Mouse (Mus musculus): ENCODE data around the gene Mov10l1.

DNA sequence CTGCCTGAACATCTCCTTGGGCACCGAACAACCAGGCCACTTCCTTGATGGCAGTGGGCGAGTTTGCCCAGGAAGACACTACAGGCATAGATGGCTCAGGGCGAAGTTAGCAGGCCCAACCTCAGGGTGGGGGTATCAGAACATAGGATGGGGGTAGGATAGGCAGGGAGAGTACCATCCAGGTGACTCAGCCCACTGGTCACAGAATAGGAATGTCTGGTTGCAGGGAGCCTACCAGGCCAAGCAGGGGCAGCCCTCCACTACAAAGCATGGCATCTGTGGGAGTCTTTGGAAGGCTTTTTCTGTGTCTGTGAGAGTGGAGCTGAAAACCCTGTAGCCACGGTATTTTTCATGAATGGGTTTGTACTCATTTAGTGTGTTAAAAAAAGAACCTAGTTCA lies 25.2 kb upstream of the Mov10l1 start:
- TF ChIP-seq CTCF (IDR thresholded peaks at IDR 0.05; ENCODE audit: borderline replicate concordance, insufficient read depth, low read depth, low read length) (no peak), POLR2A (IDR thresholded peaks at IDR 0.05; ENCODE audit: borderline replicate concordance, insufficient read depth, low read length) (no peak)

Measured in cerebellum, adult 2 months (tissue).